Mouse (Mus musculus): ENCODE data around the gene Mboat2.

The Mboat2 gene

GRCm38 (mm10) chr12:24898226-24898625, 67.5 kb downstream of the Mboat2 start:
- in situ Hi-C loops (cut with MboI, MseI) = no loop called here

GRCm38 (mm10) chr12:24899636-24900035, 69.0 kb downstream of the Mboat2 start:
- in situ Hi-C loops (cut with MboI, MseI) = no loop called here

GRCm38 (mm10) chr12:24902736-24903135, 72.1 kb downstream of the Mboat2 start:
- in situ Hi-C loops (cut with MboI, MseI) = no loop called here

GRCm38 (mm10) chr12:24907894-24908293, 77.2 kb downstream of the Mboat2 start:
- in situ Hi-C loops (cut with MboI, MseI) = no loop called here

- in situ Hi-C loops (cut with MboI, MseI) = no loop called here
Observed at GRCm38 (mm10) chr12:24909679-24910078, 79.0 kb downstream of the Mboat2 start.

- in situ Hi-C loops (cut with MboI, MseI) = no loop called here
Observed at GRCm38 (mm10) chr12:24912174-24912573, 81.5 kb downstream of the Mboat2 start.

- in situ Hi-C loops (cut with MboI, MseI) = no loop called here
Observed at GRCm38 (mm10) chr12:24912876-24913275, 82.2 kb downstream of the Mboat2 start.

GRCm38 (mm10) chr12:24918575-24919262, 88.0 kb downstream of the Mboat2 start:
- in situ Hi-C loops (cut with MboI, MseI) = no loop called here

GRCm38 (mm10) chr12:24920861-24921260, 90.2 kb downstream of the Mboat2 start:
- in situ Hi-C loops (cut with MboI, MseI) = no loop called here

GRCm38 (mm10) chr12:24924003-24924402, 93.3 kb downstream of the Mboat2 start:
- in situ Hi-C loops (cut with MboI, MseI) = no loop called here

GRCm38 (mm10) chr12:24925276-24925675, 94.6 kb downstream of the Mboat2 start:
- in situ Hi-C loops (cut with MboI, MseI) = no loop called here

GRCm38 (mm10) chr12:24925684-24926083, 95.0 kb downstream of the Mboat2 start:
- in situ Hi-C loops (cut with MboI, MseI) = no loop called here

- in situ Hi-C loops (cut with MboI, MseI) = no loop called here
Observed at GRCm38 (mm10) chr12:24928051-24928748, 97.5 kb downstream of the Mboat2 start.

- in situ Hi-C loops (cut with MboI, MseI) = no loop called here
Observed at GRCm38 (mm10) chr12:24929043-24929442, 98.4 kb downstream of the Mboat2 start.

GRCm38 (mm10) chr12:24930760-24931159, 100.1 kb downstream of the Mboat2 start:
- in situ Hi-C loops (cut with MboI, MseI) = no loop called here

GRCm38 (mm10) chr12:24932120-24932519, 101.4 kb downstream of the Mboat2 start:
- in situ Hi-C loops (cut with MboI, MseI) = no loop called here

- in situ Hi-C loops (cut with MboI, MseI) = no loop called here
Observed at GRCm38 (mm10) chr12:24933206-24933775, 102.6 kb downstream of the Mboat2 start.

- in situ Hi-C loops (cut with MboI, MseI) = no loop called here
Observed at GRCm38 (mm10) chr12:24933996-24934395, 103.3 kb downstream of the Mboat2 start.

GRCm38 (mm10) chr12:24936281-24936680, 105.6 kb downstream of the Mboat2 start:
- in situ Hi-C loops (cut with MboI, MseI) = no loop called here

- in situ Hi-C loops (cut with MboI, MseI) = no loop called here
Observed at GRCm38 (mm10) chr12:24939372-24939771, 108.7 kb downstream of the Mboat2 start.

GRCm38 (mm10) chr12:24942619-24943287, 112.1 kb downstream of the Mboat2 start:
- in situ Hi-C loops (cut with MboI, MseI) = no loop called here

- in situ Hi-C loops (cut with MboI, MseI) = no loop called here
Observed at GRCm38 (mm10) chr12:24943427-24943826, 112.7 kb downstream of the Mboat2 start.
